Mouse (Mus musculus): Measurements from ENCODE around the gene Cyp3a13.

DNA sequence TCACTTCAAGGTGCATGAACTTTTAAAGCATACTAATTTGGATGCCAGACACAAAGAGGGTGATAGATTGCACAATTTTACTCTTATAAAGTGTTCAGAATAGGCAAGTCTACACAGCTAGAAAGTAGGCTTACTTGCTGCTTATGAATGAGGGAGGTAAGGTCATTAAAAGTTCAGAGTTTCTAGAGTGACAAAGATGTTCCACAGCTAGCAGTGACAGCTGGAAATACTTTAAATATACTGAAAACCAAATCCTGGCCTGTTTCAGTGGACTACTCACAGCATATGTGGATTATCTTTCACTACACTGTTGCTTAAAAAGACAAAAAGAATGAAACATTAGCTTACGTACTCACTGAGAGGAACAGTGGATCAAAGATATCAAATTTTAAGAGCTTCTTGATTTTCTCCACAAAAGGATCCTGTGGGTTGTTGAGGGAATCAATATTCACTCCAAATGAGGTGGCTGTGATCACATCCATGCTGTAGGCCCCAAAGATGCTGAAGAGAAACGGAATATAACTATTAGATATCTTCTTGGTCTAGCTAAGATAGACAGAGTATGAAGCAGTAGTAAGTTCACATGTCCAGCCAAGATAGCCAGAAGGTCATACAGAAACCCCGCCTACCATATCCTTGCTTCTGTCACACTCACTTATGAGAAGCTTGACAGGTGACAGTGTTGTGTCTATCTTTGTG lies 11.7 kb downstream of the Cyp3a13 start:
- TF ChIP-seq CTCF (IDR thresholded peaks at IDR 0.05; ENCODE audit: low read depth, low read length) (no peak), POLR2A (IDR thresholded peaks at IDR 0.05; ENCODE audit: borderline replicate concordance, low read depth, low read length) (no peak)
